Mouse (Mus musculus) cerebellum, adult 2 months (tissue): ENCODE results near the gene Pde10a.

ENCODE experiments used
- CTCF ChIP-seq: fragments of 200-500 bp; IDR thresholded peaks from 2 replicates; pipeline ENCODE4 v1.5.1; 2011; ENCODE audit warnings: low read depth, mild to moderate bottlenecking, control low read depth, low read length, moderate library complexity, borderline replicate concordance; ENCODE audit not compliant: insufficient read depth
- POLR2A ChIP-seq: fragments of 200-500 bp; IDR thresholded peaks from 2 replicates; pipeline ENCODE4 v1.6.1; 2011; ENCODE audit warnings: low read length, control low read depth, borderline replicate concordance; ENCODE audit not compliant: insufficient read depth

DNA sequence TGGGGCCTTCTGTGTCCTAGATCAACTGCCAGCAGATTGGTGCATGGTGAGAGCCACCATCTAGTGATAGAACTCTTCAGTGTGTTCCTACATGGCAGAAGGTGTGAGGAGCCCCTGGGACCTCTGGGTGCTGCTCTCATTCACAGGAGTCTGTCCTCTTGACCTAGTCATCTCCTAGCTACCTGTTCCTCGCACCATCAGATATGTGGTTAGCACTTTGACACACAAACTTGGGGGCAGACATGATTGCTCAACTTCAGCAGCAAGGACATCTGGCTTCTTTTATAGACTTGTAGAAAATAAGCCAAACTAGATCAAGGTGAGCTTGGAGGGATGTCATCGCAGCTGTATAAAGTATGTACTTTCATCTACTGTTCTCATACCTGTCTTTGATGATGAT lies 255.9 kb downstream of the Pde10a start:
- no peak for TF ChIP-seq CTCF
- TF ChIP-seq POLR2A = no peak
